Mouse (Mus musculus) small intestine, adult 2 months (tissue): ENCODE measurements around the gene Smyd3. TPM values are rescaled to one million over a fixed set of nuclear protein-coding genes. Genes with fewer than 3 reads are reported as not detected.

Source experiments
- H3K27ac ChIP-seq: fragments of 200-500 bp; 2 replicates; pipeline ENCODE4 v1.5.1; 2012; ENCODE audit warnings: low read depth, low read length, control low read depth, inconsistent platforms; ENCODE audit not compliant: insufficient read depth
- H3K27me3 ChIP-seq: fragments of 200-500 bp; 2 replicates; pipeline ENCODE4 v1.6.1; 2012; ENCODE audit warnings: mild to moderate bottlenecking, moderate library complexity, low read length, inconsistent platforms; ENCODE audit not compliant: control insufficient read depth, insufficient read depth
- H3K36me3 ChIP-seq: fragments of 200-500 bp; 2 replicates; pipeline ENCODE4 v1.6.1; 2012; ENCODE audit warnings: mild to moderate bottlenecking, low read length, control low read depth, inconsistent platforms; ENCODE audit not compliant: control insufficient read depth, insufficient read depth
- H3K4me1 ChIP-seq: fragments of 200-500 bp; 2 replicates; pipeline ENCODE4 v1.6.1; 2012; ENCODE audit warnings: low read length, inconsistent platforms, mixed read lengths; ENCODE audit not compliant: control insufficient read depth, insufficient read depth, insufficient read length
- H3K4me3 ChIP-seq: fragments of 200-500 bp; 2 replicates; pipeline ENCODE4 v1.5.1; 2012; ENCODE audit warnings: low read depth, mild to moderate bottlenecking, control low read depth, inconsistent platforms, low read length, moderate library complexity
- CTCF ChIP-seq: fragments of 200-500 bp; IDR thresholded peaks from 2 replicates; pipeline ENCODE4 v1.5.1; 2012; ENCODE audit warnings: low read depth, mild to moderate bottlenecking, control low read depth, inconsistent platforms, low read length, moderate library complexity, mixed read lengths; ENCODE audit not compliant: insufficient replicate concordance, insufficient read length; ENCODE audit errors: extremely low read depth
- POLR2A ChIP-seq: fragments of 200-500 bp; IDR thresholded peaks from 2 replicates; pipeline ENCODE4 v1.6.1; 2012; ENCODE audit warnings: low read depth, mild to moderate bottlenecking, control low read depth, inconsistent platforms, low read length, moderate library complexity
- WGBS: fragments of 180-500 bp; shearing (Covaris S2); methylation state at CpG from one replicate; pipeline ENCODE4 v1.1.7; 2018; 5-methylcytosine and 5-hydroxymethylcytosine counted together
- polyA plus RNA-seq: library from polyadenylated mRNA; depleted of rRNA; stranded (reverse); fragments of >200 nt; gene quantifications from 2 replicates; pipeline ENCODE4 v1.2.3, GENCODE M21; 2012

Smyd3 gene
- polyA plus RNA-seq, 1 experiment, result 1.1 TPM

DNA sequence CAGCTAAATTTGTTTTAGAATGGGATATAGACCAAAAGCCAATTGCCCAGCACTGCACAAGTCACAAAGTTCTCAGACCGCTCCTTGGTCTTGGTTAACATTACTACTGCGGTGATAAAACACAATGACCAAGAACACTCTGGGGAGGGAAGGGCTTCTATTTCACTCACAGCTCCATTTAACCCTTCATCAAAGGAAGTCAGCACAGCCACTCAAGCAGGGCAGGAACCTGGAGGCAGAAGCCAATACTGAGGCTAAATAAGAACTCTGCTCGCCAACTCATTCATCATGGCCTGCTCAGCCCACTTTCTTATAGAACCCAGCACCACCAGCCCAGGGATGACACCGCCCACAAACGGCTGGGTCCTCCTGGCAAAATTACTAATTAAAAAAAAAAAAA is 29.3 kb downstream of the Smyd3 start:
- no peaks in the 10 kb centered on the region for H3K4me1 ChIP-seq
- no peak for TF ChIP-seq CTCF
- no peak for TF ChIP-seq POLR2A

DNA sequence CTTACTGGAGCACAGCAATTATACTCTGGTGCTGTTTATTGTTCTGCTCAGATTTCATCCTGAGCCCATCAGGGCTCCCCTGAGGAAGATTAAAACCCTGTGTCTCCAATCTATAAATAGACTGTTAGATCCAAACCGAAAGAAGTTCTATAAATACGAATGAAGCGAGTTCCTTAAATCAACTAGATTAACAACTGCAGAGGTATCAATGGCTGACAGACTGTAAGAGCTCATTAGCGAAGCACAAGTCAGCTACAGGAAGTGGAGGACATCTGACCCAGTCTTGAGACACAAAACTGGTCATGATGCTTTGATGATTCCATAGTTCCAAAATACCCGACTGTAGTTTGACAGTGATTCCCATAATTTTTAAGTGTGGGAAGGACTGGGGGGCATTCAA is 29.9 kb downstream of the Smyd3 start:
- no peak overlapping the region for H3K4me3 ChIP-seq
- TF ChIP-seq POLR2A, result no peak
- TF ChIP-seq CTCF, result no peak
- H3K27me3 ChIP-seq, result no peaks in the 10 kb centered on the region
- 62% methylated on average over 5 of the region's 5 CpGs for WGBS
- no peaks in the 10 kb centered on the region for H3K4me1 ChIP-seq
- no peaks in the 10 kb centered on the region for H3K36me3 ChIP-seq
- no peak overlapping the region for H3K27ac ChIP-seq

More for the DNA sequence above, 29.3 kb downstream of the Smyd3 start:
- Histone ChIP-seq H3K36me3 (no peaks in the 10 kb centered on the region), H3K27me3 (no peaks in the 10 kb centered on the region), H3K4me3 (no peak overlapping the region), H3K27ac (no peak overlapping the region)
- WGBS, result 91% methylated on average over 5 of the region's 5 CpGs

DNA sequence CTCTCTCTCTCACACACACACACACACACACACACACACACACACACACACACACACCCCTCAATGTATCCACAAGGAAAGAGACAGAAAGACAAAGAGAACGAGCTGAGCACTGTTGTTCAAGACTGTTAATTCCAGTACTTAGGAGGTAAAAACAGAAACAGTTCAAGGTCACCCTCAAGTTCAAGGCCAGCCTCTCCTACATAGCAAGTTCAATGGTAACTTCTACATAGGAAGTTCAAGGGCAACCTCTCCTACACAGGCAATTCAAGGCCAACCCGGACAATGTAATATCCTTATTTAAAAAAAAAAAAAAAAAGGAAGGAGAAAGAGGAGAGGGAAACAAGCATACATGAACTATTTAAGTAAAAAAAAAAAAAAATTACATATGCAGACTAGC is 30.6 kb downstream of the Smyd3 start:
- Histone ChIP-seq H3K36me3 (no peaks in the 10 kb centered on the region), H3K27ac (no peak overlapping the region), H3K4me1 (no peaks in the 10 kb centered on the region), H3K4me3 (no peak overlapping the region), H3K27me3 (no peaks in the 10 kb centered on the region)
- no peak for TF ChIP-seq POLR2A
- 75% methylated on average over 2 of the region's 2 CpGs for WGBS

DNA sequence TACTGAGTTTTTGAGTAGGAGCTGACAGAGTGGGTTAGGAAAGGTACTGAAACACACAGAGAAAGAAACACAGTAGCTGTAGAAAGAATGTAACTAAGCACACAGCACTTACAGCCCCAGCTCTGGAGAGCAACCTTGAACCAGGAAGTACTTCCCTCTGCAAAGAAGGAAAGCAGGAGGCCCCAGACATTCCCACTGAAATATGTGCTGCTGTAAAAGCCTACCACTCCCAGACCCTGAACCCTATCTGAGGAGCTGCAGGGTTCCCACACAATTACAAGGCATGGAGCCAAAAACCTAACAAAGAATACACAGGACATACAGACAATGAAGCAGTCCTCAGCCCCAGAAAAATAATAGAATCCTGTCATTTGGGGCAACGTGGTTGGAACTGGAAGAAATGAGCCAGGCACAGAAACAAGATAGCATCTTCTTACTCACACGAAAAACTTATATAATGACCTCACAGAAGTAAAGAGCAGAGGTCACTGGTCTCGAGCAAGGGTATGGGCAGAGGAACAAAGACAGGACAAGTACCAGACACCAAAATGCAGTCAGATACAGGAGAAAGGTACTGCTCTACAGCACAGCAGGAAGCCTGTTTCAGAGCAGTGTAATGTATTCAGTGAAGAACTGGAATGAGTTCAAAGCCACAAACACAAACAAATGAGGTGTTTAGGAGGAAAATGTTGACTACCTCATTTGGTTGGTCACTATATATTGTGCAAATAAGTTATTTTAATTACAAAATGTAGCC is 31.9 kb downstream of the Smyd3 start:
- H3K27me3 ChIP-seq, result no peaks in the 10 kb centered on the region
- H3K36me3 ChIP-seq, result no peaks in the 10 kb centered on the region
- H3K4me3 ChIP-seq, result no peak overlapping the region
- H3K27ac ChIP-seq, result no peak overlapping the region
- H3K4me1 ChIP-seq, result no peaks in the 10 kb centered on the region
- 24% methylated on average over 3 of the region's 3 CpGs for WGBS
- no peak for TF ChIP-seq POLR2A
- no peak for TF ChIP-seq CTCF

DNA sequence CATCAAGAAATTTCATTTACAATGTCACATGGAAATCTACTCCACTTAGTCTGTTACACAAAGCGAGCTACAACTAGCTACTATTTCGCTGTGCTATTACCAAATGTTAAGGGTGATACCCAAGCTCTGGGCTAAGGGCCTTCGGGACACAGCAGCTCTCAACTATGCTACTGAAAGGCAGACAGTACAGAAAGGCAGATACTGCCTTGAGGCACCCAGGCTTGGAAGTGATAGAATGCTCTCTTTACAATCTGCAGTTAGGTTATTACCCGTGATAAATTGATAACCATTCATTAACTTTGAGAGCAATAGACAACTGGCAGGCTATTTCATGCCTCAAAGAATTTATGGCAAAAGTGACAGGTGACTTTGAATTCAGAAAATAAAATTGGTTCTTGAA is 37.0 kb downstream of the Smyd3 start:
- no peaks in the 10 kb centered on the region for H3K27me3 ChIP-seq
- H3K27ac ChIP-seq, result no peak overlapping the region
- WGBS, result 54% methylated on average over 4 of the region's 4 CpGs
- H3K4me3 ChIP-seq, result no peak overlapping the region
- H3K36me3 ChIP-seq, result no peaks in the 10 kb centered on the region
- no peak for TF ChIP-seq POLR2A
- no peak for TF ChIP-seq CTCF
- H3K4me1 ChIP-seq, result 0 out of 2 replicates have a peak, but pooled peaks cover 1% of the 10 kb centered on the region

DNA sequence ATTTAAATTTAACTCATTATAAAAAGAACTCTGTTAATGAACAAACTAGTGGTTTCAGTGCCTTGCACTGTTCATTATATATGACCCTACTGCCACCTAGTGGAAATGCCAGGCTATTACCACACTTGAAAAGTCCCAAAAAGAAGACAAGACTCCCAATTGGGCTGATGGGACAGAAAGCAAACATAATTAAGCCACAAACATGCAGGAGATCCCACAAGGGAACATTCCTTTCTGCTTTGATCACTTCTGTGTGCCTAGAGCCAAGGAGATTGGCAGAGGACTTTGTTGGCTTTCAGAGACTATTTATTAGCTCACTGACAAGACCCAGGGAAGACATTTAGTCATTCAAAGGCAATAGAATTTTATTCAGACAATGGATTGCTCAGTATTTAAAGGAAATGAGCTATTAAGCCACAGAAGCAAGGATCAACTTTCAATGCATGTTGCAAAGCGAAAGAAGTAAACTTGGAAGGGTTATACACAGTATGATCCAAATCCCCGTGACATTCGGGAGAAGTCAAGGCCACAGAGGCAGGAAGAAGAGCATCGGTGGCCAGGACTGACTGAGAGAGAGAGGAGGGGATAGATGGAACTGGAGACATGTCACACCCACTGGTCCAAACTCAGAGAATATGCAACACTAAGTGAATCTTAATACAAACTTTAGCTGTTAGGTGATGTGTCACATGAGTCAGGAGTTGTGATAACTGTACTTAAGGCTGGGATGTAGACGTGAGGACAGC is 40.5 kb downstream of the Smyd3 start:
- Histone ChIP-seq H3K36me3 (no peaks in the 10 kb centered on the region), H3K27me3 (no peaks in the 10 kb centered on the region), H3K4me3 (no peak overlapping the region), H3K4me1 (0 out of 2 replicates have a peak, but pooled peaks cover 1% of the 10 kb centered on the region), H3K27ac (no peak overlapping the region)
- 70% methylated on average over 5 of the region's 5 CpGs for WGBS
- TF ChIP-seq CTCF (no peak), POLR2A (no peak)

DNA sequence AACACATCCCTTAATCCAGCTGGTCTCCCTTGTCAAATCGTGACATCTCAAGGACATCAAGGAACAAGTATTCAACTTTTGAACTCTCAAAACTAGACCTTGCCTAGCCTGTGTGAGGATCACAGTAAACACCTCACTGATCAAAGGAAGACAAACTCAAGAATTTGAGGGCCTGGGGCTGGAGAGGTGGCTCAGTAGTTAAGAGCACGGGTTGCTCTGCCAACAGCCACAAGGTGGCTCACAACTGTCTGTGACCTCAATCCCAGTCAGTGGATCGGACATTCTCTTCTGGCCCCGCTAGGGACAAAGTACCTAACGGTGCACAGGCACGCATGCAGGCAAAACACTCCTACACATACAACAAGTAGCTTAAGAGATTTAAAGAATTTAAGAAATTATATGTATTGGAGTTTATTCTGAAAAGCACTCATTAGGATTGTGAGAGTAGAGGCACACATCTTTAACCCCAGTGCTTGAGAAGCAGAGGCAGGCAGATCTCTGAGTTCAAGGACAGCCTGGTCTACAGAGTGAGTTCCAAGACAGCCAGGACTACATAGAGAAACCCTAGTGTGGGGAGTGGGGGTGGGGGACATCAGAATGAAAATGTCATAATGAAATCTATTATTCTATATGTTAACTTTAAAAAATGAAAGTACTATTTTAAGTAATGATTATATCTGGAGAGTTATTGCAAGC is 41.2 kb downstream of the Smyd3 start:
- Histone ChIP-seq H3K4me1 (0 out of 2 replicates have a peak, but pooled peaks cover 1% of the 10 kb centered on the region), H3K27me3 (no peaks in the 10 kb centered on the region), H3K27ac (no peak overlapping the region), H3K4me3 (no peak overlapping the region), H3K36me3 (no peaks in the 10 kb centered on the region)
- WGBS, result 62% methylated on average over 6 of the region's 6 CpGs
- TF ChIP-seq CTCF (no peak), POLR2A (no peak)
